Mouse (Mus musculus): ENCODE data around the gene Ulk1. TPM values are rescaled to one million over a fixed set of nuclear protein-coding genes. Genes with fewer than 3 reads are reported as not detected.

Ulk1 gene
- polyA plus RNA-seq, 2 experiments from 2014 or later = 10.4 to 15.7 TPM

DNA sequence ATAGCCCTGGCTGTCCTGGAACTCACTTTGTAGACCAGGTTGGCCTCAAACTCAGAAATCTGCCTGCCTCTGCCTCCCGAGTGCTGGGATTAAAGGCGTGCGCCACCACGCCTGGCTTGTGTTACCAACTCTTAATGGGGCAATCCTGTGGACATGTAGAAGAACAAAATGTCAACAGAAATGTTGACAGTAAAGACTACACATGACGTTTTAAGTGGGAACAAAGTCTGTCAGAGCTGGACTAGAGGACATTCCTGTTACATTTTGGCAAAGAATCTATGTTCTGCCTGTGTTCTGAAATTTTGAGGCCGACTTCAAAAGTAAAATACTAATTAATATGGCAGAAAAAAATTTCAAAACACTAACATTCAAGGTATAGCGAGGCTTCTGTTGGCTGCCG lies 46.0 kb downstream of the Ulk1 start:
- ATAC-seq = no peak

DNA sequence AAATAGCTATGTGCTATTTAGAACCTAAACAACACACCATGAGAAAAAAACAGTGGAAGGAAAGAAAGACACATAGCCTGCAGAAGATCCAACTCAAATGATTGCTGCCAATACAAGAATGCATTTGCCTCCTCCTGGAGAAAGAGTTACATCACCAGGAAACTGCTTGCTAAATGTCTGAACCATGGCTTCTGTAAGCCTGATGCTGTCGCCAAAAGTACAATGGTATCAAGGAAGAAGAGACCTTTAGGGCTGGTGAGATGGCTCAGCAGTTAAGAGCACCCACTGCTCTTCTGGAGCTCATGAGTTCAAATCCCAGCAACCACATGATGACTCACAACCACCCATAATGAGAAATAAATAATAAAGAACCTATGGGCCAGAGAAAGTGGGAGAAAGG lies 64.9 kb downstream of the Ulk1 start:
- ATAC-seq = no peak

DNA sequence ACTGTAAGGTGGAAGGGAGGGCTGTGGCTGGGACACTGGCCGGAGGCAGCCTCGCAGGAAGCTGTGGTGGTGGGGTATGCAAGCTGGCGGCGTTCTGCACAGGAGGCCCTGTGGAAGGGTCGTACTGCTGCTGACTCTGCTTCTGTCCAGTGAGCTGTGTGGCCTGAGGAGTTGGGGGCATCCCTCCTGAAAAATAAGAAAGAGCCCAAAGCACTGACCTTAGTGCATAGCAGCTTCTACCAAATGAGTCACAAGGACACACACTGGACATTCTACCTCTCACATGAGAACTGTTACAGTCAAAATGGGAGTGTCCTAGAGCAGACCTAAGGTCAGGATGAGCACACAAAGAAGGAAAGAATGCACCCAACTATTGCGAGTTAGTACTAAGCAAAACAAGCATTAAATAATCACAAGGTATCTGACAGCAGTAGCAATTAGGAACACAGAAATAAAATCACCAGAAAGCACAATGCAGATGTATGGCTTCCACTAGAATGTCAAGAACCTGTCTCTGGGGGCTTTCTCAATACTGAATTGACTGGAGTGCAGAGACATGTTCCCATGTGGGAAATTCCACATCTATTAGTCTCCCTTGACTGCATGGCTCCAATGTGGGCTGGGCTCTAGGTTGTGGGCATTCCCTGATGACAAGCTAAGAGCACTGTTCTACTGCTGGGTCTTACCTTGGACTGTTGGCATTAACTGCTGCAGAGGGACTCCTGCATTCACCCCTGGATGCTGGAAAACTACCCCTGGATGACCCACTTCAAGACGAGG lies 70.2 kb downstream of the Ulk1 start:
- ATAC-seq = no peak

- ATAC-seq = no peak
These were observed 74.3 kb downstream of the Ulk1 start for GRCm38 (mm10) chr5:110735606-110736005.

Other genes with a start within 250 kb of the Ulk1 start
- gene Noc4l, start 156.7 kb downstream of the Ulk1 start, polyA plus RNA-seq (2017; shearing (Covaris generic)) = 10 to 100 TPM; 32.5 to 62.9 TPM
- gene Ddx51, start 156.6 kb downstream of the Ulk1 start, polyA plus RNA-seq (2017; shearing (Covaris generic)) = 1 to 10 TPM; 4.3 to 6.3 TPM
- gene Ep400, start 39.4 kb downstream of the Ulk1 start, polyA plus RNA-seq (2017; shearing (Covaris generic)) = 10 to 100 TPM; 64.5 to 99.0 TPM
- 10 to 100 TPM; 20.6 to 24.6 TPM for gene Pus1, start 29.4 kb downstream of the Ulk1 start, polyA plus RNA-seq (2017; shearing (Covaris generic))
- gene Hscb, start 29.7 kb upstream of the Ulk1 start, polyA plus RNA-seq (2017; shearing (Covaris generic)) = 10 to 100 TPM; 42.4 to 43.5 TPM
- 1 to 10 TPM; 4.1 to 4.4 TPM for gene Chek2, start 29.9 kb upstream of the Ulk1 start, polyA plus RNA-seq (2017; shearing (Covaris generic))
- 1 to 10 TPM; 4.1 to 4.4 TPM for gene Ttc28, start 69.7 kb upstream of the Ulk1 start, polyA plus RNA-seq (2017; shearing (Covaris generic))